Mouse (Mus musculus) kidney, embryonic 14.5 days (tissue): ENCODE results near the gene Prkca. TPM values are rescaled to one million over a fixed set of nuclear protein-coding genes. Genes with fewer than 3 reads are reported as not detected.

Experiments used
- ATAC-seq: fragments of 200-750 bp; cut with Nextera tagmentation; 2 replicates; pipeline ENCODE4 v1.8.0; 2017; ENCODE audit warnings: moderate number of reproducible peaks, mild to moderate bottlenecking, moderate TSS enrichment, moderate library complexity; ENCODE audit not compliant: low FRiP score, low TSS enrichment
- H3K27ac ChIP-seq: fragments of 300-500 bp; sonication (generic); 2 replicates; pipeline ENCODE4 v1.5.1; 2014; ENCODE audit warnings: low read depth, mild to moderate bottlenecking, low read length, moderate library complexity, mixed read lengths
- H3K27me3 ChIP-seq: fragments of 300-500 bp; sonication (generic); 2 replicates; pipeline ENCODE4 v1.6.1; 2014; ENCODE audit warnings: mild to moderate bottlenecking, low read length; ENCODE audit not compliant: control insufficient read depth, insufficient read depth
- H3K36me3 ChIP-seq: fragments of 300-500 bp; sonication (generic); 2 replicates; pipeline ENCODE4 v1.6.1; 2014; ENCODE audit warnings: low read length, mixed read lengths; ENCODE audit not compliant: control insufficient read depth, insufficient read depth
- H3K4me1 ChIP-seq: fragments of 300-500 bp; sonication (generic); 2 replicates; pipeline ENCODE4 v1.6.1; 2014; ENCODE audit warnings: low read length, mixed read lengths; ENCODE audit not compliant: control insufficient read depth, insufficient read depth
- H3K4me2 ChIP-seq: fragments of 300-500 bp; sonication (generic); replicated peaks from 2 replicates; pipeline ENCODE4 v1.6.1; 2014; ENCODE audit warnings: low read depth, mild to moderate bottlenecking, low read length
- H3K4me3 ChIP-seq: fragments of 300-500 bp; sonication (generic); 2 replicates; pipeline ENCODE4 v1.5.1; 2014; ENCODE audit warnings: mild to moderate bottlenecking, low read length
- H3K9ac ChIP-seq: fragments of 300-500 bp; sonication (generic); 2 replicates; pipeline ENCODE4 v1.6.1; 2014; ENCODE audit warnings: low read depth, mild to moderate bottlenecking, low read length, moderate library complexity
- H3K9me3 ChIP-seq: fragments of 300-500 bp; sonication (generic); 2 replicates; pipeline ENCODE4 v1.6.1; 2016; ENCODE audit warnings: low read length; ENCODE audit not compliant: control insufficient read depth
- WGBS: fragments of 180-500 bp; shearing (Covaris S2); extraction: QIAGEN DNeasy Blood & Tissue Kit; methylation state at CpG from one replicate; pipeline ENCODE4 v1.1.7; 2014; 5-methylcytosine and 5-hydroxymethylcytosine counted together
- polyA plus RNA-seq: library from polyadenylated mRNA; unstranded; fragments of >200 nt; fragmentation: Nextera tagmentation; extraction: Ambion mirVana; gene quantifications from 2 replicates; pipeline ENCODE4 v1.2.1, GENCODE M21; 2014

The Prkca gene
- polyA plus RNA-seq, 1 experiment from 2014 or later = 10.9 TPM

DNA sequence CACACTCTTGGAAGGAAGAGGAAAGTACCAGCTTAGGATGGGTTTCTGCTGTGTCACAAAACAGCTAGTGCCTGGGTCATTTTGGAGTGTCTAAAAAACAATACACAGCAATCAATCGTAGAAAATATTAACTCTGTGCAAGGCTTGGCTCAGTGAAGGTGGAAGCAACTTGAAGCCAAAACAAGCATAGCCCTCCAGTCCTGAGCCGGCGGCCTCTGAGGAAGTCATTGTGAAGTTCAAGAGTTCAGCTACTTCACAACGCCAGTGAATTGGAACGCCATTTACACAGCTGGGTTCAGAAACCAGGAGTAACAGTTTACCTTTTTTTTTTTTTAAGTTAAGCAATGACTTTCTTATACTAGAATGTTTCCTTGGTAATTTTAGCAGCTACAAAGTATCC is 89.0 kb downstream of the Prkca start:
- Histone ChIP-seq H3K36me3 (no peaks in the 10 kb centered on the region), H3K4me1 (peaks cover 36% of the 10 kb centered on the region), H3K9ac (no peak overlapping the region), H3K4me2 (no peak overlapping the region), H3K27me3 (no peaks in the 10 kb centered on the region), H3K4me3 (no peak overlapping the region), H3K9me3 (no peaks in the 10 kb centered on the region), H3K27ac (peak overlapping the region; percentile 57)
- ATAC-seq = peak; percentile 83
- WGBS = 12% methylated on average over 5 of the region's 5 CpGs

DNA sequence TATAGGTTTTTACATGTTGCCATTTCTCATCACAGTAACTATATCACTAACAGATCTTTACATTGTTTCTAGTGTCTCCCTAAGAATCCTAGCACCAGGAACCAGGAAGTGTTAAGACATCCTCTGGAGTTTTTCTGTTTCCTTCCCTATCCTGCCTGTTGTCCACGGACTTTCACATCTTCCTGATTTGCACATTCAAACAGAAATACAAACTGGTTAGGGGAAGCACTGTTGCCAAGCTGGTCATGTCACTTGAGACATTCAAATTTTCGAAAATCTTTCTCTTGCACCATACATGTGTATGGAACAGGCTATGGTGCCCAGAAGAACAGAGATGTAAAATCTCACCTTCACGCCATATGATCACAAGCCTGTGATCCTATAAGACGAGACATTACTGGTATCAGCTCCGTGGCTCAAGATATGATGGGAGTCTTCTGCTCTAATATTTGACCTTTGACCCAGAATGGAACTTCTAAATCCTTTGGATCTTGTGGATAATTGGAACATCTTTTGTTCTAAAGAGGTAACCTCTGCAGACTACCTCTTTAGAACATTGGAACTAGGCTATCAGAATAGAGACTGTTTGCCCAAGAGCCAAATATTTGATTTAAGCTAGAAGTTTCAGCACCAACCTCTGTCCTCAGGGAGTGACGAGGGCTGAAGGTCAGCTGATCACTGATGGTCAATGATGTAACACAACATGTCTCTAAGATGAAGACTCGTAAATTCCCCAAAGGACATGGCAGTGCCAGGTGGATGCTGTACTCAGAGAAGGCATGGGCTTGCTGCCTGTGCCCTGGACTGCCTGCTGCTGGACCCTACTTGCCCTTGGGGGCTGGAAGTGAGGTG is 91.6 kb downstream of the Prkca start:
- H3K9me3 ChIP-seq = no peaks in the 10 kb centered on the region
- H3K36me3 ChIP-seq = no peaks in the 10 kb centered on the region
- peaks cover 39% of the 10 kb centered on the region for H3K4me1 ChIP-seq
- H3K27me3 ChIP-seq = no peaks in the 10 kb centered on the region
- no peak overlapping the region for H3K4me2 ChIP-seq
- 83% methylated on average over 7 of the region's 7 CpGs for WGBS
- H3K27ac ChIP-seq = no peak overlapping the region
- no peak overlapping the region for H3K4me3 ChIP-seq
- no peak for ATAC-seq
- no peak overlapping the region for H3K9ac ChIP-seq

DNA sequence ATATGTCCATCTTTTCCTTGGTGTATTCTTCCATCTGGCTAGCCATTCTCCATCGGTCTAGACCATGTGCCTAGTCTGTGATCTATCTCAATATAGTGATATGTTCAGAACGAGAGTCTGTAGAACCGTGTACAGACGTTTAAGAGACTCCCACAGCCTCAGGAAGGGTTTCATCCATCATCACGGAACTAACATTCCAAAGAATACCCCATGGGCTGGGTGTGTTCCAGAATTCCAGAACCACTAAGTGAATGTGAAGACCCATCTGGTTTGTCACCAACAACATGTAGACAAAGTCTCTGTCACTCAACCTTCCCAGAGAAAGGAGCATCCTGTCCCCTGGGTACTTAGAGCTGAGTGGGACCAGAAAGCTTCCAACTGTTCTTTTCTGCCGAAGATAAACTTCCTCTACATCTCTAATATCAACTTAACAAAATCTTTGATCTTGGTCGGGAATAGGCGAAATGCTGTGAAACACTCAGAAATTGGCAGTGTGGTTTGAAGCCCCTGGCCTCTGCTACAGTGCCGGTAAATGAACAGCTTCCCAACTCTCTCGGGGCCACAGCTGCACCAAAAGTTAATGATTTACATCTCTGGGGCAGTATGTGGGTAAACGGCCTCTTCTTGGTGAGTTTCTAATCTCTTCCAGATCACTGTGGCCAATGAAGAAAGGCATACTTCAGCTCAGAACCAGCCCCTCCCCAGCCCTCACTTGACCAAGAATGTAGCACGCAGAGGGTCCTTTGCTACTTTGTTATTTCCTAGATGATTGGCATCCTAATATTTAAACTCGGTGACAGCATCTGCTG is 92.7 kb downstream of the Prkca start:
- 60% methylated on average over 13 of the region's 13 CpGs for WGBS
- H3K4me1 ChIP-seq = peaks cover 41% of the 10 kb centered on the region

DNA sequence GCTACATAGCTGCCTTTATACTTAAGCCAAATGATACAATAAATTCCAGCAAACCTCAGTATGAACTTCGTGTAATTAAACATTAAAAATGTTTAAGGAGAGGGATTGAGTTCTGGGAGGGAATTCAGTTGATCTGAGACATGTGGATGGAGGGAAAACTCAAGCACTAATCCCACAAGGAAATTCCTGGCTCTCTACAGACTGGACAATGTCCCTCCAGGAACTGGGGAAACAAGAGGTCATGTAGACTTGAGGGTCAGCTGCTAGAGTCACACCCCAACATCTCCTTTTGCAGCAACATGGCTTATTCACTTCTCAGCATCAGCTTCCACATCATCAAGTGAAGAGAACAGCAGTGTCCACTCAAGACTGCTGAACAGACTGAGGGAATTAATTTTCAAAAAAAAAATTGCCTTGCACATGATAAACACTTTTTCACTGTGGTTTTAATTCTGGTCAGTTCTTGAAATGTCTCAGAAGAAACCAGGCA is 93.5 kb downstream of the Prkca start:
- Histone ChIP-seq H3K9me3 (no peaks in the 10 kb centered on the region), H3K9ac (no peak overlapping the region), H3K4me2 (no peak overlapping the region), H3K4me1 (peaks cover 39% of the 10 kb centered on the region), H3K4me3 (no peak overlapping the region), H3K36me3 (no peaks in the 10 kb centered on the region), H3K27ac (peak overlapping the region; percentile 15; the same call in 1 of the 2 replicates), H3K27me3 (no peaks in the 10 kb centered on the region)
- ATAC-seq = no peak
- WGBS = 62% methylated on average over 1 of the region's 1 CpGs

More for the DNA sequence above, 92.7 kb downstream of the Prkca start:
- H3K9me3 ChIP-seq = no peaks in the 10 kb centered on the region
- no peaks in the 10 kb centered on the region for H3K27me3 ChIP-seq
- H3K9ac ChIP-seq = no peak overlapping the region
- H3K36me3 ChIP-seq = no peaks in the 10 kb centered on the region
- no peak for ATAC-seq
- H3K27ac ChIP-seq = peak overlapping the region; percentile 15; the same call in 1 of the 2 replicates
- H3K4me2 ChIP-seq = no peak overlapping the region
- no peak overlapping the region for H3K4me3 ChIP-seq

DNA sequence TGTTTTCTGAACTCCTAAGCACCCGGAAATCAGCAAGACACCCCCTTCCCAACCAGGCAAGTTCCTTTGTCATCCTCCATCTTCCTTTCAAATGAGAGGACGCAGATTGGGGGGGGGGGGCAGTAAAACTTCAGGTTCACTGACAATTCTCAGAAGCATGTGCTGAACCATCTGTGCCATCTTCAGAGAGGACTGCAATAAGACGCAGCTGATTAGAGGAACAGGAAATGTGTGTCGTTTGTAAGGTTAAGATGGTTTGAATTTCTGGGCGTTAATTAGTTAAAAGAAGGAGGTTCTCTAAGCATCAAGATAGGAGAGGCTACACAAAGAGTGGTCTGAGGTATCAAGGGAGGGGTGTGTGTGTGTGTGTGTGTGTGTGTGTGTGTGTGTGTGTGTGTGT is 94.2 kb downstream of the Prkca start:
- Histone ChIP-seq H3K27me3 (no peaks in the 10 kb centered on the region), H3K27ac (no peak overlapping the region), H3K4me3 (no peak overlapping the region), H3K9me3 (no peaks in the 10 kb centered on the region), H3K9ac (no peak overlapping the region), H3K36me3 (no peaks in the 10 kb centered on the region), H3K4me1 (peaks cover 36% of the 10 kb centered on the region), H3K4me2 (no peak overlapping the region)
- no peak for ATAC-seq
- WGBS = 60% methylated on average over 5 of the region's 5 CpGs

DNA sequence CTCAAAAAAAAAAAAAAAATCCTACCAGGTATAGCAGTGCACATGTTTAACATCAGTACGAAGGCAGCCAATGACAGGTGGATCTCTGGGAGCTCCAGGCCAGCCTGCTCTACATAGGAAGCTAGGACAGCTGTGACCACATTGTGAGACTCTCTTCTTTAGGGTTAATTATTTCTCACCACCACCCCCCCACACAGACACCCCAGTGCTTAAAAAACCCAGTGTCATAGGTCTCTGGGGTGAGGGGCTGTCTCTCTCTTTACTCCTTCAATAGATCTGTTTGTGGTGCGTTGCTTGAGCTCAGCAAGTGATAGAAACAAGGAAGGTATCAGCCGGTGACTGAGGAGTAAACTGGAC is 94.7 kb downstream of the Prkca start:
- no peak overlapping the region for H3K4me2 ChIP-seq
- 80% methylated on average over 3 of the region's 3 CpGs for WGBS
- no peak overlapping the region for H3K4me3 ChIP-seq
- H3K9ac ChIP-seq = no peak overlapping the region
- no peaks in the 10 kb centered on the region for H3K9me3 ChIP-seq
- H3K27ac ChIP-seq = no peak overlapping the region
- peaks cover 31% of the 10 kb centered on the region for H3K4me1 ChIP-seq
- ATAC-seq = no peak
- H3K27me3 ChIP-seq = no peaks in the 10 kb centered on the region
- no peaks in the 10 kb centered on the region for H3K36me3 ChIP-seq

DNA sequence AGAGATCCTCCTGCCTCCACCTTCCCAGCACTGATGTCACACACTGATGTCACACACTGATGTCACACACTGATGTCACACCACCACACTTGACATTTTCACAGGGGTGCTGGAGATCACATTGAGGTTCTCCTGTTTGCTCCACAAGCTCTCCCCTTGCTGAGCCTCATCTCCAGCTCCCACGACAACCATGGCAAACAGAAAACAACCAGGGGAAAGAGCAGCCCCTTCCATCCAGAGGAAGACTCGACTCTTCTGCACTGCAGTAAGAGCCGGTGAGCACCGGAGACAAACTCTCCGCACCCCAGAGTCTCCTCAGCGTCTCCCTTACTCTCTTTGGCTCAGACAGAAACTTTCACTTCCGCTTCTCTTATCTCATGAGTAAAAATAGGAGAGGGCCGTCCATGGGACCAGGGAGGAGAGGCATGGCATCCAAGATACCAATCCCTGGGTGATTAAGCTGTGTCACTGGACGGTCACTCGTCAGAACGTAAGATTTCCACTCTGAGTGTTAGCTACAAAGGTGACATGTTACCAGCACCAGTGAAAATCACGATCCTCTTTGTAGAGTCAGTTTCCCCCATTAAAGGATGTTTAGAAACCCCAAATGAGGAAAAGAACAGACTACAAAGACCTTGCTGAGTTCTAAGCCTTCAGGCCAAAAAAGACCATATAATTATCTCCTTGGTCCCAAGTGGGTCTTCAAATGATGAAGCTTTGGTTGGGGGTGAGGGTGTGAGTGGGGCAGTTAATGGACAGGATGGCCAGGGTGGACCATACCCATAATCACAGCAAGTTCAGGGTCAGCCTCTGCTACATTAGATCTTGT is 95.3 kb downstream of the Prkca start:
- Histone ChIP-seq H3K9ac (no peak overlapping the region), H3K9me3 (no peaks in the 10 kb centered on the region), H3K27me3 (no peaks in the 10 kb centered on the region), H3K4me3 (no peak overlapping the region), H3K27ac (no peak overlapping the region), H3K4me2 (no peak overlapping the region), H3K36me3 (no peaks in the 10 kb centered on the region), H3K4me1 (peaks cover 26% of the 10 kb centered on the region)
- ATAC-seq = no peak
- 84% methylated on average over 12 of the region's 12 CpGs for WGBS

DNA sequence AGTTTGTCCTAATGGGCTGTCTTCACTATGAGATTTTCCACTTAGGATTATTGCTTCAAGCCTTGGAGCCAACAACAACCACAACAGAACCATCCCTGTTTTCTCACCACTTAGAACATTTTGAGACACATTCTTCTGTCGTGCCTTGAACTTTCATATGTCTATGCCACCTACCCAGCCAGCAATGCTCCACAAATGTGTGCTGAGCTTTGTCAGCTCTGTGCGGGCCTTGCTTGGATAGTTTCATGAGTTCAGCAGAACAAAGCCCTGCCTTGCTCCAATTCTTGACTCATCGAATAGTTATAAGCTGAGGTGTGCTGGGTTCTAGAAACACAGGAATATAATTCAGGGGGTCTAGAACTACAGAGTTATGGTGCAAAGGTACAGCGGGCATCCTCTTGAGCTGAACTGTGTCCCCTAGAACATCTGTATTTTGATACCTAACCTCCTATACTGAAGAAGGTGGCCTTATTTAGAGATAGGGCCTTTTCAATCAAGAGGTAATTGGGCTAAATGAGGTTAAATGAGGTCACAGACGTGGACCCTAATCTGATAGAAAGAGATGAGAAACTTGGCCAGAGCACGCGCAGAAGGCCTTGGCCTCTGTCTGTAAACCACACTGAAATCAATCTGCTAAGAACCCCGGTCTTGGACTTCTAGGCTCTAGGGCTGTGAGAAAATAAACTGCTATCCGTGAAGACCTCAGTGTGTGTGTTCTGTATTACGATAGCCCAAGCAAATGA is 96.4 kb downstream of the Prkca start:
- H3K9me3 ChIP-seq = no peaks in the 10 kb centered on the region
- no peaks in the 10 kb centered on the region for H3K27me3 ChIP-seq
- WGBS = 85% methylated on average over 10 of the region's 10 CpGs
- no peak overlapping the region for H3K27ac ChIP-seq
- H3K4me2 ChIP-seq = no peak overlapping the region
- no peak overlapping the region for H3K4me3 ChIP-seq
- no peak overlapping the region for H3K9ac ChIP-seq
- peaks cover 18% of the 10 kb centered on the region for H3K4me1 ChIP-seq
- H3K36me3 ChIP-seq = no peaks in the 10 kb centered on the region
- no peak for ATAC-seq
